Mouse (Mus musculus): ENCODE measurements at regions not wholly inside any gene's neighbourhood (a gene's known extent, or its start where the extent isn't known, plus 50 kb on each side); places are given as distances from the start of the nearest gene placed in this dataset.

DNA sequence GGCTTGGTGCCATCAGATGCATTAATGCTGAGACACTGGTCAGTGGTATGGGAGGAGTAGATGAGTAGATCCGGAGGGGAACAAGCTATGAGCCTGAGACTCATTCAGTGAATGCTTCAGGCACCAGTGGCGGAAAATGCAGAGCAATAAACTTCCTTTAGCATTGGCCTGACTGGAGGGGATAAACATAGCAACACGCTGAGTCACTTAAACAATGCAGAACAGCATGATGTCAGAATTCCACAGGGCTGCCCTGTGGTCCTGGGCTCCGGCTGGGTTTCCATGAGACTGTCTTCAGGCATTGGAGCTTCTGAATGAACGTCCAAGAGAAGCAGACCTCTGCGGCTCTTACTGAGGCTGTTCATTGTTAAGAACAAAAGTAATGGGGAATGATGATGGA, 145.4 kb upstream of the Gm10181 start:
- no peak for DNase-seq

DNA sequence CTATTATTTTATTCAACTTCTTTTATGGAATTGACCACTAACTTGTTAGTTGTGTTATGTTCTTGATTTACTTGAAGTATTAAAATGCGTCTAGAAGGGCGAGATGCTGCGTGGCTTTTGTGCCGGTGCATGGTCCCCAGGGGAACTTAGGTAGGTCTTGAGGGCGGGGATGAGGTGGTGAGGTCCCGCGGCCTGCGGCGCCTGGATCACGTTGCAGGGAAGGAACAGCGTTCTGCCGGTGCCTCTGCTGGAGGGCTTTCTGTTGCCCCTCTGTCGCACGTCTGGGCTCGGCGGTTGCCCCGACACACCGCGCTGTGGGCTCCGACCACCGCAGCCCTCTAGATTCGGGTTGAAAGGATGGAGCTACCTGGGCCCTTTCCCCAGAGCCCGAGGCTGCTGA, 136.7 kb upstream of the Gm10181 start:
- no peak for DNase-seq

DNA sequence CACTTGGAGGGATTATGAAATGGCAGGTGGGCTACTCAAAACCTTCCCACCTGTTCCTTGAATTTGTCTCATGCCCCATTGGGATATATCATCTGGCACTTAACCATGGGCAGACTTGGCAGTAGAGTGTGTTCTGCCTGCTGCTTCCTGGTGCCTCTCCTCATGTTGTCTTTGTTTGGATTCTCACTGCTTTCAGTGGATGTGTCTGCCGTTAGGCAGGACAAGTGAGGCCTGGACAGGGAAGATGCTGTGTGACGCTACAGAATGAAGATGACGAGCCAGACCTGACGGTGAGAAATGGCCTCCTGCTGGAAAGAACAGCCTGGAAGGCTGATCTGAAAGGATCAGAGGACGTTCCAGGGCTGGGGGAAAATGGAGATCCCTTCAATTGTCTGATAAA, 133.6 kb upstream of the Gm10181 start:
- no peak for DNase-seq

DNA sequence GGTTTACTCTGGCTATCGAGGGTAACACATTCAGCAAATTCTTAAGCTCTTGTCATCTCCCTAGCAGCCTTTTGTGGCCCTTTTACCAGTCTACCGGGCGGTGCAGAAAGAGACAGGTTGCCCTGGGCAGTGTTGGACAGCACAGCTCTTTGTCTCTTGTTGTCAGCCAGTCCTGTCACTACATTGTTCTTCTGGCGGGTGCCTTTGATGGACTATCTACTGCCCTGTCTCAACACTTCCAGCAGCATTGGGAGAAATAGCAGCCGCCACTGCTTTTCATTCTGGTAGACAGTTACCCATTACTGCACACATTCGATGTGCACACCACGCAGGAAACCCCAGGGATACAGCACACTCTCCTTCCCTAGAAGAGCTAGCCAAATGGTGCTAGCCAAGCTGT, 132.7 kb upstream of the Gm10181 start:
- DNase-seq, result no peak

DNA sequence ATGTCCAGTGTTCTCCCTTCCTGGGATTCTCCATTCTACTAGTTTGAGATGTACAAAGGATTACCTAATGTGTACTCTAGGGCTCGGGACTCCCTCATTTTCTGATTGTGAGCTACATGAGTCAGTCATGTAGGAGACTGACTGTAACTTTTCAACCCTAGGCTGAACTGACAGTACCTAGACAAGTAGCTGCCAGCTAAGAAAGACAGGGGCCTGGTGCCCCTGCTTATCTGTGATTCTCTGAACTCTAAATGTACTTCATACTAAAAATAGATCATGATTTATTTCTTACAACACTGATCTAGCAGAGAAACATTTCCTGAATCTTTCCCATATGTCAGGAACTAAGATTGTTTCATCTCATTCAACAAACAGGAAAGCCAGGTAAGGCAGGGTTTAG, 125.9 kb upstream of the Gm10181 start:
- no peak for DNase-seq

DNA sequence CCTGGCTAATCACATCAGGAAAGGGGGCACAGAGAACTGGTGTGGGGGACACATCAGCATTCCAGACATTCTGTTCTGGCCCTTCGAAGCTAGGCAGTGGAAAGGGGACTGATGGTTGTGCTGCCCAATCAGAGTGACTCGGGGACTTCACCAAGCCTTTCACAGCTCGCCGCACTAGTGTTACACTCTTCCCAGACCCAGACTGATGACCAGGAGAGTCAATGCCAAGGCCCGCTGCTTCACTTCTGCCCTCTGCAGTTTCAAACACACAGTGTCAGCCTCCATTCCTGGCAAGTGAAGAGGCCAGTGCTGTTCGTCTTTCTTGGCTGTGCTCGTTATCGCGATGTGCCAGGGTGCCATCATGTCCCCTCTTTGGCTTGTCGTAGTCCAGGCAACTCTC, 121.7 kb upstream of the Gm10181 start:
- no peak for DNase-seq

DNA sequence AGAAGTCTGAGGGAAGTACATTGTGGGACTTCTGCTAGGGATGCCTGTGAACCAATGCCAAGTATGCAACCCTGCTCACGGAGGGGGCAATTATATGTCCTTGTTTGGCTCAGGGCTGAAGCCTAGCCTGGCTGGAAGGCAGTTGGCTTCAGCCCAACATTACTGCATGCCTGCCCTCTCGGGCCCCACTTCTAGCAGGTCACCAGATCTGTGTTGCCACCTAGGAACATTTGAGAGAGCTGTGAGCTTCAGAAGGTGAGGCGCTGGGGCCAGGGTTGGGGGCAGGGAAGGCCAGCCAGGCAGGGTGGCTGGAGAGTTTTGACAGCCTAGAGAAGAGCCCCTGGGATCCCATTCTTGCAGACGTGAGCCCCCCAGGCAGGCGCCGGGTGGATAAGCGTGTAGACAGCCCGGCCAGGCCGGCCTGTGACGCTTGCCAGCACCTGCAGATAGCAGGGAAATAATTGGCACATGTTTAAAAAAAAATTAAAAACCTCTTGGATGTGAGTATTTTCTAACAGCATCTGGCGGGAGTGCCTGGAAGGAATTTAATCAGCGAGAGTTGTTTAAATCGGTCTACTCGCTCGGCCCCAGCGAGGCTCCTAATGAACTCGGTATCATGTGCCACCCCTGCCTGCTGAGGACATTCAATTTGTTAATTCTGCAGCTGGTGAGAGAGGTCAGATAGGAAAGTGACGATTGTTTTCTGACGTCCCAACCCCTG, 115.0 kb upstream of the Gm10181 start:
- peak; percentile 10 for DNase-seq

DNA sequence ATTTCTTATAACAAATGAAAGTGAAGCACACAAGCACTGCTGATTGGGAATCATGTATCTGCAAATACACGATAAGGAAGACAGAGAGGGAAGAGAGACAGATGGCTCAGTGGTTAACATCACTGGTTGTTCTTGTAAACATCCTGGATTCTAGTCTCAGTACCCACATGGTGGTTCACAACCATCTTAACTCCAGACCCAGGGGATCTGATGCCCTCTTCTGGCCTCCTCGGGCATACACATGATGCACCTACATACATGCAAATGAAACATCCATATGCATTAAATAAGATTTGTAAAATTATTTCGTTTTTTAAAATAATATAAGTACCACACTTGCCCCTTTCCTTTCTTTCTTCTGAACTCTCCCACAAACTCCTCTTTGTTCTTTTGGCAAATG, 106.4 kb upstream of the Gm10181 start:
- DNase-seq, result no peak

DNA sequence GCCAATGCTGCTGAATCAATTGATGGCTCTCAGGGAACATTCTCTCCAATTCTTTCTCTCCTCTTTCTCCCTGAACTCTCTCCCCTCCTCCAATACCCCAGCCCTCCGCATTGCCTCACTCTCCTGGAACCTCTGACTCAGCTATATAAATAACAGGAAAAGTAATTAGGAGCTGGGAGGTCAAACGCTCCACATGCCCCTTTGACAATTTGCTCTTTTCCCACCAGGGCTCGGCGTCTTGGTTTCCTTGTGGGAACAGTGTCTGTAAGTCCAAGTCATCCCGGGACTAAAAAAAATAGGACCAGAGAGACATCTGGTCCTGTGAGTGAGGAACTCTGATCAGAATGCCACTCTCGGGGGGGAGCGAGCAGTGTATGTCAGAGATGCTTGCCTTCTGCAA, 94.7 kb upstream of the Gm10181 start:
- DNase-seq, result no peak

DNA sequence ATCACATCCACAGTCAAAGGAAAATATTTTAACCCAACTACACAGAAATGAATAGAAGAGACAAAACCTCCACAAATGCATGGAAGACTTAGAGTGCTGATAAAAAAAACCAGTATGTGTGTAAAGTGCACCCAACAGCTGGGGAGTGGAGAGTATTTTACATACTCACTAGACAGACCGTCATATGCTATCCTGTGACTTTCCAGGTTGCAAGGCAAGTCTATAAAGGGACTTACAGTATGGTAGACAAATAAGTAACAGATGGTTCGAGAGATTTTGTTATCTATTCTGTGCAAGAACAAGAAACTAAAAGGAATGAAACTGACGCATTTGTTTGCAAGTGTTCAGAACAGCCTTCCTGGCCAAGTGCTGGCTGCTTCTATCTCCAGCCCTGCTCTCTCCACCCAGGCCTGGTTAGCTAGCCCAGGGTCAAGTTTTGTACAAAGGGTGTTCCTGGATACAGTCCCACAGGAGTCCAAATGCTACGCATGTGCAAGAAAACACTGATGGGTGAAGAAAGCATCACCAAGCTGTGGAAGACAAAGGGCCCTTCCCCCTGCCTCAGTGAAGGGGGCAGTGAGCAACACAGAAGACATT, 68.0 kb upstream of the Gm10181 start:
- DNase-seq, result no peak

DNA sequence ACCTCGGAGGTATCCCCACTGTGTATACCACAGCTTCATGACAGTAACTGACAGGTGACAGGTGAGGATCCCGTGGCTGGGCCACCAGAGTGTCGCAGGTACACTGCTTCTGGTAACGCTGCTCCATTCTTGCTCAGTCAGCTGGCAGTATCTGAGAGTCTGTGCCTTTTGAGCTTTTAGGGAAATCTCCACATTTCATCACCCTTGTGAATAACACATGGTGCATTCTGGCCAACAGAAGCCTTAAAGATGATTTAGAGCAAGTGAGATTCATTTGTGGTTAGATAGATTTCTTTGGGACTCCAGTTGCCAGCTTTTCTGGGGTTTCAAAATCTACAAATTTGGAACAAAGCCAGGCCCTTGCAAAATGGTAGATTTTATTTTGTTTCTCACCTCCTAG, 66.8 kb upstream of the Gm10181 start:
- DNase-seq, result no peak

DNA sequence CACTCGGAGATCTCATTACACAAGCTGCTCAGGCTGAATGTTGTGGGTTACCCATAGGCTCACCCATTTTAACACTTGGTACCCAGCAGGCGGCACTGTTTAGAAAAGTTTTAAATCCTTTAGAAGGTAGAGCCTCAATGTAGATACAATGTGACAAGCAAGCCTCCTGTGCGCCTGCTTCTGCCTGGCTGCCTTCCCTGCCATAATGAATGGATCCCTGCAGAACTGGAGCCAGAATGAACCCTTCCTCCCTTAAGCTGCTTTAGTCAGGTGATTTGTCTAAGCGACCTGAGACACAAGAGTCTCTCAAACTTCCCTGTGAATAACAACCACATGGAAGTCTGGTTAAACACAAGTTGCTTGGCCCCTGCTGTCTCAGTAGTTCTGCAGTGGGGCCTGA, 64.7 kb upstream of the Gm10181 start:
- DNase-seq, result no peak

DNA sequence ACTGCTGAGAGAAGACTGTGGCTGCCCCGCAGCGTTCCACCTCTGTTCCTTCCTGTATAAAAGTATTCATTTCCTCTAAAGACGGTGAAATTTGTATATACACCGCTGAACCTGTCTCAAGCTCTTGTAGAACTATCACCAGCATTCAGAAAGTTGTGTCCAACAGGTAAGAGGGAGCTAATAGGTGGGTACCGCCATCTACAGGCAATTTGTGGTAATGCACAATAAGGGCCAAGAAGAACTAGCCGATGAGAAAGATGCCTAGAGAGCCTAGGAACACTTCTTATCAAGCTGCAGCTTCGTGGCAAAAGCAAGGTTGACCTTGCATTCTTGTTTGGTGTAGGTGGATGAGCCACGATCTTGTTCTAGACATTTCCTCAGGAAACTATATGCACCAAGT, 61.6 kb upstream of the Gm10181 start:
- no peak for DNase-seq

DNA sequence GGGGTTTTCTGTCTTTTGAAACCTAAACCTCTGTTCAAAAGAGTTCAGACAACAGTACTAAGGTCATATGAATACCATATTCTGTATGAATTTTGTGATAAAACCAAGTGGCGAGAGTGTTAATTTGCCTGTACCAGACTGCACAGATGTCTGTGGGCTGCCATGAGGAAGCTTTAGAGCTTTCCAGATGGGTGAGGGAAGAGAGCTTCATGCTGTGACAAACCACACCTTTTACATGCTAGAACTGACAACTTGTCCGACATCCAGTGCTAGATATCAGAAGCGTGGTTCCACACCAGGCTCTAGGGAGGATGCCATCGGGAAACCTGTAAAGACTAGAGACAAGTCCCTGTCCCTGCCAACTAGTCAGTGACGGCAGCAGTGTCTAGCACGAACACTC, 60.9 kb upstream of the Gm10181 start:
- DNase-seq, result no peak

DNA sequence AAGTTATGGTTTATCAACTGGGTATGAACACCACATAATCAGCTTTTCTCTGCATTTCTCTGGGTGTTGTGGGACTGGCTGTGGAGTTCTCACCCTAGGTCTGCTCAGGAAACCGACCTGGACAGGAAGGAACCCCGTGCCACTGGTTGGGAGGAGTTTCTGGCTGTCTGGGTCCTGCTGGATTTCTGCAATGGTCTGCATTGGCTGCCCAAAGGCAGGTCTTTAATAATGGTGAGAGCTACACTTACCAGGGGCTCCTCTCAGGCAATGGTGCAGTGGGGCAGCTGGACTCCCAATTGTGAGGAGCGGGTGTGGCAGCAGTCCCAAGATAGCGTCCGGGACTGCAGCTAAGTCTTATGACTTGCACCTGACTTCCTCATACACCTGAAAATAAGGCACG, 57.8 kb upstream of the Gm10181 start:
- no peak for DNase-seq

Data from kidney, adult 11 months (tissue).